Mouse (Mus musculus) naive thymus-derived CD4-positive, alpha-beta T cell, adult 5 months (primary cell): ENCODE results near the gene Olfr1513. TPM values are rescaled to one million over a fixed set of nuclear protein-coding genes. Genes with fewer than 3 reads are reported as not detected.

Experiments
- polyA plus RNA-seq: library from polyadenylated mRNA; unstranded; fragments of 100-300 nt; shearing (Covaris generic); gene quantifications from one replicate; pipeline ENCODE4 v1.2.1, GENCODE M21; 2017

Gene Olfr1513
- polyA plus RNA-seq: not detected

GRCm38 (mm10) chr14:52356308-52356707 is at the start of gene Olfr1513:
Gene Olfr1513, minus strand, starts transcription at chr14:52356408.

GRCm38 (mm10) chr14:52397279-52397678 is 41.1 kb upstream of the Olfr1513 start, which contains the start of gene Olfr1511:
Gene Olfr1511, minus strand, starts transcription at chr14:52397379.

GRCm38 (mm10) chr14:52379068-52379467 is 22.9 kb upstream of the Olfr1513 start, which contains the start of gene Olfr1512:
Gene Olfr1512, minus strand, starts transcription at chr14:52379168.

GRCm38 (mm10) chr14:52327910-52328812 is 28.0 kb downstream of the Olfr1513 start, which contains the start of gene Sall2:
Gene Sall2, minus strand, starts transcription at chr14:52328762.

GRCm38 (mm10) chr14:52304644-52305271 is 51.5 kb downstream of the Olfr1513 start, which contains the start of gene Mettl3:
Gene Mettl3, minus strand, starts transcription at chr14:52305128.

Other genes with a start within 250 kb of the Olfr1513 start
- gene Rpgrip1, start 245.7 kb downstream of the Olfr1513 start, polyA plus RNA-seq: 5.3 TPM
- gene Supt16, start 159.0 kb downstream of the Olfr1513 start, polyA plus RNA-seq: 17.0 TPM
- 42.7 TPM for gene Chd8, start 98.6 kb downstream of the Olfr1513 start, polyA plus RNA-seq
- gene Tox4, start 77.3 kb downstream of the Olfr1513 start, polyA plus RNA-seq: 128 TPM
- 19.6 TPM for gene Rab2b, start 76.9 kb downstream of the Olfr1513 start, polyA plus RNA-seq
- 62.6 TPM for gene Mettl3, start 51.3 kb downstream of the Olfr1513 start, polyA plus RNA-seq
- 0.97 TPM for gene Sall2, start 27.6 kb downstream of the Olfr1513 start, polyA plus RNA-seq
- not detected for gene Olfr1512, start 22.8 kb upstream of the Olfr1513 start, polyA plus RNA-seq
- not detected for gene Olfr1511, start 41.0 kb upstream of the Olfr1513 start, polyA plus RNA-seq
- gene Olfr1510, start 58.0 kb upstream of the Olfr1513 start, polyA plus RNA-seq: not detected
- not detected for gene Olfr1509, start 86.6 kb upstream of the Olfr1513 start, polyA plus RNA-seq
- gene Olfr1508, start 111.1 kb upstream of the Olfr1513 start, polyA plus RNA-seq: not detected
- 0.40 TPM for gene Olfr1507, start 139.3 kb upstream of the Olfr1513 start, polyA plus RNA-seq